Mouse (Mus musculus) intestine, embryonic 14.5 days (tissue): ENCODE results near the gene Pde3b. TPM values are rescaled to one million over a fixed set of nuclear protein-coding genes. Genes with fewer than 3 reads are reported as not detected.
A peak's percentile ranks its signal among the peaks of the same experiment; 100 is the strongest.
"Not testable (repeated sequence)": the region's sequence is repeated elsewhere in the genome, so short reads cannot be mapped to it uniquely, and the experiment has no call there.

Experiments used
- ATAC-seq: fragments of 200-750 bp; cut with Nextera tagmentation; replicated peaks from 2 replicates; pipeline ENCODE4 v1.8.0; 2017; ENCODE audit warnings: low read depth, moderate number of reproducible peaks, moderate TSS enrichment, moderate library complexity; ENCODE audit not compliant: low FRiP score, low TSS enrichment
- DNase-seq: peaks from one replicate; pipeline ENCODE4 v3.0.0-alpha.2; 2018; ENCODE audit warnings: low spot score
- H3K27ac ChIP-seq: fragments of 300-500 bp; sonication (generic); 2 replicates; pipeline ENCODE4 v1.5.1; 2014; ENCODE audit warnings: low read depth, mild to moderate bottlenecking, control low read depth
- H3K27me3 ChIP-seq: fragments of 300-500 bp; sonication (generic); replicated peaks from 2 replicates; pipeline ENCODE4 v1.6.1; 2014; ENCODE audit warnings: low read length, control low read depth; ENCODE audit not compliant: control insufficient read depth, insufficient read depth
- H3K36me3 ChIP-seq: fragments of 300-500 bp; sonication (generic); 2 replicates; pipeline ENCODE4 v1.6.1; 2014; ENCODE audit warnings: low read length, control low read depth; ENCODE audit not compliant: control insufficient read depth, insufficient read depth
- H3K4me1 ChIP-seq: fragments of 300-500 bp; sonication (generic); replicated peaks from 2 replicates; pipeline ENCODE4 v1.6.1; 2014; ENCODE audit warnings: low read length, control low read depth, mixed read lengths; ENCODE audit not compliant: control insufficient read depth, insufficient read depth
- H3K4me2 ChIP-seq: fragments of 300-500 bp; sonication (generic); 2 replicates; pipeline ENCODE4 v1.6.1; 2014; ENCODE audit warnings: low read length
- H3K4me3 ChIP-seq: fragments of 300-500 bp; sonication (generic); 2 replicates; pipeline ENCODE4 v1.5.1; 2014; ENCODE audit warnings: low read depth, low read length, control low read depth, mixed read lengths
- H3K9ac ChIP-seq: fragments of 300-500 bp; sonication (generic); 2 replicates; pipeline ENCODE4 v1.6.1; 2014; ENCODE audit warnings: mild to moderate bottlenecking, low read length
- H3K9me3 ChIP-seq: fragments of 300-500 bp; sonication (generic); 2 replicates; pipeline ENCODE4 v1.6.1; 2016; ENCODE audit warnings: low read length, control low read depth; ENCODE audit not compliant: control insufficient read depth
- WGBS: fragments of 180-500 bp; shearing (Covaris S2); extraction: QIAGEN DNeasy Blood & Tissue Kit; methylation state at CpG from one replicate; pipeline ENCODE4 v1.1.7; 2014; 5-methylcytosine and 5-hydroxymethylcytosine counted together
- polyA plus RNA-seq: library from polyadenylated mRNA; unstranded; fragments of >200 nt; fragmentation: Nextera tagmentation; extraction: Ambion mirVana; gene quantifications from 2 replicates; pipeline ENCODE4 v1.2.1, GENCODE M21; 2014

The Pde3b gene
- polyA plus RNA-seq, 1 experiment from 2014 or later = 8.4 TPM

DNA sequence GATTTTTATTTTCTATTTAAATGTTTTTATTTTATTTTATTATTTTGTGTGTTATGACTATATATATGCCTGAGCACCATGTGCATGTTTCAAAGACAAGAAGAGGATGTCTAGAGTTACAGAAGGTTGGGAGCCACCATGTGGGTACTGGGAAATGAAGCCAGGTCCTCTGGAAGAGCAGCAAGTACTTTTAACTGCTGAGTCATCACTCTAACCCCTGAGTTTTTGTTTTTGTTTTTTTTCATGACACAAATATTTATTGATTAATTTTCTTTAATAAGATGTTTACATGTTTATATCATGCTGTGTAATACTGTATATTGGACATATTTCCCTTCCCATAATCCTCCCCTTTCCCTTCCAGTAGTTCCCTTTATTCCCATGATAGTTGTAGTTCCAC lies 77.5 kb downstream of the Pde3b start:
- Histone ChIP-seq H3K36me3 (no peaks in the 10 kb centered on the region), H3K9ac (no peak overlapping the region), H3K27me3 (no peaks in the 10 kb centered on the region), H3K4me2 (no peak overlapping the region), H3K27ac (no peak overlapping the region), H3K4me3 (no peak overlapping the region), H3K9me3 (no peaks in the 10 kb centered on the region), H3K4me1 (no peaks in the 10 kb centered on the region)
- DNase-seq (no peak), ATAC-seq (no peak)

DNA sequence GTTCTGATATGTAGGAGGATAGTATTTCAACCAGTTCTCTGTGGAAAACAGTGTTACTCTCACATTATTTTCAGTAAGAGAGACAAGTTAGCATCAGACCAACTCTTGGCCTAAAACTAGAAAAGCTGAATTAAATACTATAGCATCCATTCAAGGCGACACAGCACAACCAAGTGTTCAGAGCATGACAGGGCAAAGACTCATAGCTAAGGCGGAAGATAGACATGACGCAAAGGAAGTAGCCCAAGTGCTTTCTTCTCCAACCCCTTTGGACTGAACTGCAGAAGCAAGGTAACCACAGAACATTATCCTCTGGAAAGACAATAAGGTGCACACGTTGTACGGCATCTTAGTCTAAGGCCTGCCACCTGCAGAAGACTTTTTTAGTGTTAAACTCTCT lies 79.0 kb downstream of the Pde3b start:
- DNase-seq = no peak
- Histone ChIP-seq H3K4me2 (no peak overlapping the region), H3K27me3 (no peaks in the 10 kb centered on the region), H3K9me3 (no peaks in the 10 kb centered on the region), H3K4me3 (no peak overlapping the region), H3K9ac (no peak overlapping the region), H3K36me3 (no peaks in the 10 kb centered on the region), H3K4me1 (no peaks in the 10 kb centered on the region), H3K27ac (no peak overlapping the region)
- WGBS = 88% methylated on average over 5 of the region's 5 CpGs
- ATAC-seq = no peak

DNA sequence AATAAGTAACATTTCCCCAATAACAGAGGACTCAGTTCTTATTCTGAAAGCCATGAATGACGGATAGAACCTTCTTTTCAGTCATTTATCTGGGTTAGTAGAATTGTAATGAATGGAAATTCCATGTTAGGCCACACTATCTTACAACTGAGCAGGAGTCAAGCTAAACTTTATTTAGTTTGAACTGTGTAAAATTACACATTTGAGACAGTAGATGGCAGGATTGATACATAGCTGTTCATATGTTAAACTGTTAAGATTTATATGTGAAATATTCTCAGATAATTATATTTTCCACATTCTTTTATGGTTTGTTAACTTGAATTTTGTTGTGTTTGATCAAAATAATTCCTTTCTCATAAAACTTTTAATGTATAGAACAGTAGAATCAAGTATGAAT lies 84.2 kb downstream of the Pde3b start:
- Histone ChIP-seq H3K4me1 (no peaks in the 10 kb centered on the region), H3K4me2 (no peak overlapping the region), H3K27me3 (no peaks in the 10 kb centered on the region), H3K4me3 (no peak overlapping the region), H3K27ac (no peak overlapping the region), H3K9me3 (no peaks in the 10 kb centered on the region), H3K9ac (no peak overlapping the region), H3K36me3 (no peaks in the 10 kb centered on the region)
- ATAC-seq (no peak), DNase-seq (no peak)
- WGBS = 85% methylated on average over 1 of the region's 1 CpGs

DNA sequence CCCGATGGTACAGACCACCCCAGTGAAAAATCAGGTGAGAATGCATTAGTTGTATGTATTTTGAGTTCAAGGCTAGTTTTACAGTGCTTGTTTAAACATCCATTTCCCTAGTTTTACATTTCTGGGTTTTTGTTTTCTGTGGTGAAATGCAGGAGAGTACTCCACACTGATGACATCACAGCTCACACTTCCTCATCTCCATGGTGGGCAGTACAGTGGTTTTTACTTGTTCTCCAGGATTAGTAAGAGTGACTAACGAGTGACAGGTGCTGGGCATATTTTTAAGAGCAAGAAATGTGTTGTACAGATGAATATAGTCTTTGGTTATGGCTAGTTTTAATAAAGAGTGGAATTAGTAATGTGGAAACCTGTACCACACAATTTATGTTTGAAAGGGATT lies 93.8 kb downstream of the Pde3b start:
- H3K9me3 ChIP-seq = no peaks in the 10 kb centered on the region
- H3K27me3 ChIP-seq = no peaks in the 10 kb centered on the region
- no peak overlapping the region for H3K9ac ChIP-seq
- H3K4me3 ChIP-seq = no peak overlapping the region
- 88% methylated on average over 2 of the region's 2 CpGs for WGBS
- H3K27ac ChIP-seq = no peak overlapping the region
- peaks cover 11% of the 10 kb centered on the region; the same call in 1 of the 2 replicates for H3K36me3 ChIP-seq
- no peak overlapping the region for H3K4me2 ChIP-seq
- DNase-seq (no peak), ATAC-seq (no peak)
- H3K4me1 ChIP-seq = no peaks in the 10 kb centered on the region

DNA sequence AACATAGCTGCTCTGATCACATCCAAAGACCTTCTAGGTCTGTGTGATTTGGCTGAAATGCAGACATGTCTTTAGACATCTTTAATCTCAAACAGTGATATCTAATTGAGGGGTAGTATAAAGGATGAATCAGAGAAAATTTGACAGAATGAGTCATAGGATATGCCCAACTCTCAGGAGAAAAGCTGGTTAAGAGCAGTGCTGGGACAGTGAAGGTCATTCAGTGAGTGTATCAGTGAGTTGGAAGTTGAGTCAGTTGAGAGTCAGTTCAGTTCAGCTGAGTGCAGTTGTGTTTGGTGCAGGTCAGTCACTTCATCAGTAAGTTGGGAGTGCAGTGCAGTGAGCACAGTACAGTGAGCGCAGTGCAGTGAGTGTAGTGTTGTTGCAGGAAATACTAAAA lies 105.0 kb downstream of the Pde3b start:
- no peak for DNase-seq
- no peak for ATAC-seq
- Histone ChIP-seq H3K9ac (no peak overlapping the region), H3K27ac (no peak overlapping the region), H3K27me3 (no peaks in the 10 kb centered on the region), H3K4me1 (no peaks in the 10 kb centered on the region), H3K4me3 (no peak overlapping the region), H3K36me3 (0 out of 2 replicates have a peak, but pooled peaks cover 3% of the 10 kb centered on the region), H3K4me2 (no peak overlapping the region), H3K9me3 (no peaks in the 10 kb centered on the region)
- 100% methylated on average over 1 of the region's 1 CpGs for WGBS

DNA sequence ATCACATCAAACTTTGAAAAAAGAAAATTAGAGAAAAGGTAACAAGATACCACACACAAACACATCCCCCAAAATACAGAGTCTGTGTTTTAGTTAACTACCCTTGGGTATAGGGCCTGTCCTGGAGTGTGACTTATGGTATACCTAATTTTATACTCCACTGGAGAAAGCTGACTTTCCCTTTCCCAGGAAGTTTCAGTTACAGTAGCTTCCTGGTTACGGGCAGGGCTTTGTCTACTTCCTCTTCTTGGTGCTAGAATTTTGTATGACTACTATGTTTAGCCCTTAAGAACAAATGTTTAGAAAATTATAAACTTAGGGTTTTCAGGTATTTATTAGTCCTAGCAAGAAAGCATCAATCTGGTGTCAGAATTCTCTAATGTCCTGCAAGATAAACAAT lies 111.2 kb downstream of the Pde3b start:
- Histone ChIP-seq H3K4me1 (no peaks in the 10 kb centered on the region), H3K4me3 (no peak overlapping the region), H3K27ac (no peak overlapping the region), H3K4me2 (no peak overlapping the region), H3K9me3 (no peaks in the 10 kb centered on the region), H3K36me3 (0 out of 2 replicates have a peak, but pooled peaks cover under 1% of the 10 kb centered on the region), H3K9ac (no peak overlapping the region), H3K27me3 (no peaks in the 10 kb centered on the region)
- ATAC-seq (no peak), DNase-seq (no peak)
- WGBS = 66% methylated on average over 1 of the region's 1 CpGs

DNA sequence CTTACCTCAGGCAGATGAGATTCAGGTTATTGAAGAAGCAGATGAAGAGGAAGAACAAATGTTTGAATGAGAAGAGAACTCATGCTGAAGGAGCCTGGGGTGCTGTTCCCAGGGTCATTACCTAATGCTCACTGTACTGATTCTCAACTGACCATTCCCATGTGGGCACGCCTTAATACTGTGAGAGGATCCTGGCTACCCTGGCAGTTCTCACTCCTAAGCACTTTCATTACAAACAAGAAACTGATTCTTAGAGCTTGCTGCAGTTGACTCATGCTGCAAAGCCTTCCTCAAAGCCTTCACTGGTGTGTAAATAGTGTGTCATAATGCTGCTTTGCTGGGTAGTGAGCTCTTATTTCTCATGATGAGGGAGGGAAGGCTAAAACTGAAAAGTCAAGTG lies 121.1 kb downstream of the Pde3b start:
- 95% methylated on average over 1 of the region's 1 CpGs for WGBS
- DNase-seq = no peak
- Histone ChIP-seq H3K36me3 (0 out of 2 replicates have a peak, but pooled peaks cover 5% of the 10 kb centered on the region), H3K27ac (no peak overlapping the region), H3K9me3 (no peaks in the 10 kb centered on the region), H3K4me1 (no peaks in the 10 kb centered on the region), H3K4me3 (no peak overlapping the region), H3K9ac (no peak overlapping the region), H3K27me3 (no peaks in the 10 kb centered on the region), H3K4me2 (no peak overlapping the region)
- no peak for ATAC-seq

DNA sequence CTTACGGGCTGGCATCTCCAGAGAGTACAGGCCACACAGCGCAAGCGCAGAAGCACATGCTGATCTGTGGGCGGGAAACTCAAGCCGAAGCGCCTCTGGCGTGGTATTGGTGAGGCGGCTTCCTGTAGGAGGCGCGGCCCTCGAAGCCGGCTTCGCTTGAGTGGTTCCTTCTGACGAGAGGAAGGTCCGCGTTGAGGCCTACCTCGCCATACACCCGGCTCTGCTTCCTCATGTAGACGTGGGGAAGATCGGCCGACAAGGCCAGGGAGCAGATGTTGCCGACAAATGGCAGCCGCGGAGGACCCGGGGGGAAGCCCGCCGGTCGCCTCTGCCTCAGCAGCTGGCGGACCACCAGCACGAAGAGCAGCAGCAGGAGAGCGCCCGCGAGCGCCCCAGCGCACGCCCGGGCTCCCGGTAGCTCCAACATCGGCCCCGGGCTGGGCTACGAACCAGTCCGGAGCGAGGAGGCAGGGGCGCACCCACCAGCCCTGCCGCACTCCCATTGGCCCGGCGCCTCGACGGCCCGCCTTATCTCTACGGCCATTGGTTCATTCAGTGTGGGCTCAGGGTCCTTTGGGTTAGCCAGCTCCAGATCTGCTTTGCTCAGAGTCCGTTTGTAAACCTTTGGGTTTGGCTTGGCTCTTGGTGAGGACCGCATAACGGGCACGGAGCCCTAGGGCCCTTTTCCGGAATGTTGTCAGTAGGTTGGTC lies 147.6 kb downstream of the Pde3b start, which contains the start of gene Cyp2r1:
Cyp2r1 (minus strand) TSS at position 442 of the 711 bp plus-strand sequence.
- peak within 1 kb of the TSS; percentile 48 for H3K4me3 ChIP-seq
- peak within 1 kb of the TSS; percentile 86 for H3K27ac ChIP-seq
- ATAC-seq (peak; percentile 100), DNase-seq (peak; percentile 93)
- no peaks in the 10 kb centered on the region for H3K9me3 ChIP-seq
- peak within 1 kb of the TSS; percentile 59 for H3K4me2 ChIP-seq
- peak within 1 kb of the TSS; percentile 59 for H3K9ac ChIP-seq
- H3K27me3 ChIP-seq = no peaks in the 10 kb centered on the region
- H3K36me3 ChIP-seq = no peaks in the 10 kb centered on the region
- 3% methylated on average over 56 of the region's 56 CpGs for WGBS
- no peaks in the 10 kb centered on the region for H3K4me1 ChIP-seq

DNA sequence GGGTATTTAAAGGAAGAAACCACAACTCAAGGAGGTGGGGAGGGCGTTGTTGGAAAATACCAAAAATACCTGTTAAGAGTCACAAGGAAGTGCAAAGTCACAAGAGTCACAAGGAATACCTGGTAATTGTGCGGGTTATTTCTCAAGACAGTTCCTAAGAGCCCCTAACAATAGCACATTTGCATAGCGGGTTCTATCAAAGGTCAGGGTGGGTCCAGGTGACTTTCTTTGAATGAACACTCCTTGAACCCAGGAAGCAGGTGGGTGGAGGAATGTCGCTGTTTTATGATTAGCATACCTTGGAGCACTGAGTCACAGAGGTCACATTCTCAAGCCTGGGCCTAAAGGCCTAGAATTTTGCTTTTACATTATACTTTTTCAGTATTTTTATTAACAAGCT lies 158.8 kb downstream of the Pde3b start:
- WGBS = 93% methylated on average over 4 of the region's 4 CpGs
- H3K4me2 ChIP-seq, H3K9me3 ChIP-seq, H3K4me1 ChIP-seq, H3K4me3 ChIP-seq, DNase-seq, H3K36me3 ChIP-seq, H3K27me3 ChIP-seq, H3K9ac ChIP-seq, ATAC-seq, H3K27ac ChIP-seq: not testable (repeated sequence)
